Mouse (Mus musculus) CH12.LX (cell line): Measurements from ENCODE around the gene Crlf1. TPM values are rescaled to one million over a fixed set of nuclear protein-coding genes. Genes with fewer than 3 reads are reported as not detected.

Source experiments
- DNase-seq: peaks from one replicate; pipeline ENCODE4 v3.0.0-alpha.2; 2013; ENCODE audit errors: extremely low read depth
- H3K27ac ChIP-seq: 2 replicates; pipeline ENCODE4 v1.5.1; 2012; ENCODE audit warnings: low read depth, mild to moderate bottlenecking, control low read depth, moderate library complexity; ENCODE audit not compliant: insufficient read depth
- H3K27me3 ChIP-seq: replicated peaks from 2 replicates; pipeline ENCODE3; 2012; ENCODE audit warnings: inconsistent platforms
- H3K36me3 ChIP-seq, 2 experiments: replicated peaks in 1 of 2; 2 replicates each; pipeline versions ENCODE3 to v1.6.1; 2012; ENCODE audit warnings: inconsistent platforms in 1 of 2, low read length in 1 of 2, mild to moderate bottlenecking in 1 of 2, mixed read lengths in 1 of 2, moderate library complexity in 1 of 2; ENCODE audit not compliant: control insufficient read depth in 1 of 2, insufficient read depth in 1 of 2
- H3K4me1 ChIP-seq, 2 experiments: 2 replicates each; pipeline ENCODE4 v1.6.1; 2012; ENCODE audit warnings: inconsistent platforms in 1 of 2, moderate library complexity in 1 of 2; ENCODE audit not compliant: insufficient read depth in 2 of 2, control insufficient read depth in 1 of 2
- H3K4me2 ChIP-seq: 2 replicates; pipeline ENCODE4 v1.6.1; 2012; ENCODE audit warnings: low read depth, mild to moderate bottlenecking, control low read depth; ENCODE audit not compliant: poor library complexity, insufficient read depth, severe bottlenecking
- H3K4me3 ChIP-seq, 3 experiments: fragments of 150-350 bp in 1 of 3; sonication (generic) in 1 of 3; replicated peaks in 1 of 3; 2 replicates each; pipeline versions ENCODE3 to v1.5.1; 2011 to 2012; ENCODE audit warnings: low read depth in 2 of 3, low read length in 2 of 3, mild to moderate bottlenecking in 2 of 3, moderate library complexity in 2 of 3, control low read depth in 1 of 3, improper control_type of control experiment in 1 of 3, inconsistent platforms in 1 of 3, mixed read lengths in 1 of 3; ENCODE audit not compliant: poor library complexity in 1 of 3
- H3K79me2 ChIP-seq: replicated peaks from 2 replicates; pipeline ENCODE4 v1.6.1; 2012; ENCODE audit warnings: mild to moderate bottlenecking, moderate library complexity; ENCODE audit not compliant: control insufficient read depth, poor library complexity, insufficient read depth, severe bottlenecking; ENCODE audit errors: extremely low read depth
- H3K9ac ChIP-seq: 2 replicates; pipeline ENCODE4 v1.6.1; 2012; ENCODE audit warnings: low read depth, mild to moderate bottlenecking, control low read depth, moderate library complexity; ENCODE audit not compliant: insufficient read depth
- H3K9me3 ChIP-seq: replicated peaks from 2 replicates; pipeline ENCODE3; 2012; ENCODE audit warnings: low read length, inconsistent platforms, mixed read lengths
- CHD1 ChIP-seq: IDR thresholded peaks from 2 replicates; pipeline ENCODE4 v1.6.1; 2012; ENCODE audit warnings: low read depth, low read length, improper control_type of control experiment, inconsistent platforms
- CTCF ChIP-seq, 2 experiments: IDR thresholded peaks in 1 of 2; conservative IDR thresholded peaks in 1 of 2; 2 replicates each; pipeline ENCODE4 v1.5.1; 2011 to 2012; ENCODE audit warnings: low read depth in 2 of 2, low read length in 2 of 2, improper control_type of control experiment in 1 of 2, inconsistent platforms in 1 of 2, mild to moderate bottlenecking in 1 of 2, moderate library complexity in 1 of 2
- E2F4 ChIP-seq: IDR thresholded peaks from 2 replicates; pipeline ENCODE4 v1.6.1; 2011; ENCODE audit warnings: low read depth, low read length, improper control_type of control experiment; ENCODE audit not compliant: insufficient replicate concordance
- EP300 ChIP-seq: IDR thresholded peaks from 2 replicates; pipeline ENCODE4 v1.6.1; 2011; ENCODE audit warnings: low read length, improper control_type of control experiment
- ETS1 ChIP-seq: conservative IDR thresholded peaks from 2 replicates; pipeline ENCODE4 v1.6.1; 2012; ENCODE audit warnings: low read depth, mild to moderate bottlenecking, inconsistent platforms, low read length, improper control_type of control experiment, moderate library complexity
- HCFC1 ChIP-seq: IDR thresholded peaks from 2 replicates; pipeline ENCODE4 v1.6.1; 2012; ENCODE audit warnings: low read depth, mild to moderate bottlenecking, inconsistent platforms, low read length, improper control_type of control experiment
- JUND ChIP-seq: conservative IDR thresholded peaks from 2 replicates; pipeline ENCODE4 v1.6.1; 2011; ENCODE audit warnings: low read depth, low read length, improper control_type of control experiment
- MEF2A ChIP-seq: IDR thresholded peaks from 2 replicates; pipeline ENCODE4 v1.6.1; 2014; ENCODE audit warnings: low read depth, mild to moderate bottlenecking, inconsistent platforms, low read length, improper control_type of control experiment, borderline replicate concordance
- MXI1 ChIP-seq: IDR thresholded peaks from 2 replicates; pipeline ENCODE4 v1.6.1; 2011; ENCODE audit warnings: mild to moderate bottlenecking, low read depth, low read length, improper control_type of control experiment
- NELFE ChIP-seq: IDR thresholded peaks from 2 replicates; pipeline ENCODE4 v1.6.1; 2011; ENCODE audit warnings: low read depth, low read length, improper control_type of control experiment
- NRF1 ChIP-seq: IDR thresholded peaks from 2 replicates; pipeline ENCODE4 v1.6.1; 2014; ENCODE audit warnings: low read depth, mild to moderate bottlenecking, inconsistent platforms, low read length, improper control_type of control experiment, moderate library complexity
- POLR2AphosphoS2 ChIP-seq: IDR thresholded peaks from 2 replicates; pipeline ENCODE4 v1.6.1; 2011; ENCODE audit warnings: low read depth, low read length, improper control_type of control experiment
- TBP ChIP-seq: conservative IDR thresholded peaks from 2 replicates; pipeline ENCODE4 v1.6.1; 2011; ENCODE audit warnings: low read depth, low read length, improper control_type of control experiment
- USF1 ChIP-seq: IDR thresholded peaks from 2 replicates; pipeline ENCODE4 v1.6.1; 2014; ENCODE audit warnings: low read depth, mild to moderate bottlenecking, inconsistent platforms, low read length, improper control_type of control experiment
- ZC3H11A ChIP-seq: IDR thresholded peaks from 2 replicates; pipeline ENCODE4 v1.6.1; 2012; ENCODE audit warnings: low read depth, mild to moderate bottlenecking, inconsistent platforms, low read length, improper control_type of control experiment
- dilution Hi-C: fragments of 300-500 bp; cut with MboI; formaldehyde crosslinking; loops from 2 replicates; pipeline ENCODE4 v1.14.3; 2020; ENCODE audit warnings: low sequenced_read_pairs; ENCODE audit not compliant: extremely low pct_unique_long_range_greater_than_20kb, extremely low pct_ligation_motif_present
- in situ Hi-C: fragments of 300-500 bp; cut with MboI; formaldehyde crosslinking; loops from 3 replicates; pipeline ENCODE4 v1.14.3; 2019; ENCODE audit warnings: low sequenced_read_pairs, low pct_ligation_motif_present, low pct_unique_long_range_greater_than_20kb, mixed read lengths
- polyA plus RNA-seq: library from polyadenylated mRNA; unstranded; fragments of >175 nt; gene quantifications from 2 replicates; pipeline ENCODE4 v1.2.1, GENCODE M21; 2012; ENCODE audit warnings: low read depth; ENCODE audit not compliant: insufficient read length
- total RNA-seq, 2 experiments: library from RNA; depleted of rRNA; stranded (reverse); fragments of 300-350 nt in 1 of 2; fragments of >200 nt in 1 of 2; gene quantifications; 2 replicates each; pipeline ENCODE4 v1.2.3; 2012 to 2014

Gene Crlf1
- total and polyA plus RNA-seq, 3 experiments, result 0.42 to 1.1 (median 0.44) TPM

DNA sequence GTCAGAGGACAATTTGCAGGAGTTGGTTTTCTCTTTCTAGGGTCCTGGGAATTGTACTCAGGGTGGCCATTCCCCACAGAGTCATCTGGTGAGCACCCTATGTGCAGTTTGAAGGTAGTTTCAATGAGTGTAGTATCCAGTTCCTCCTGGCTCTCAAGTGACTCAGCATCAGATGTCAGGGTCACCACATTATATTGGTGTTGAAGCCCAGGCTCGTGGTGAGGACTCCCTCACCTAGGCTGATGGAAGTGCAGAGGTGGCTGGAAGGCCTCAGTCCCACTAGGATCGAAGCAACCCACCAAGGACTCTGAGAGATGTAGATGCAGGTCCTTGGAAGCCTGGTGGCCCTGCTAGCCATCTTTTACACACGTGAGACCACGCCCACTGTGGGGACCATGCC lies 53.5 kb downstream of the Crlf1 start:
- no peaks in the 10 kb centered on the region for H3K27me3 ChIP-seq
- TF ChIP-seq EP300 (no peak), NRF1 (no peak), ZC3H11A (no peak), E2F4 (no peak), USF1 (no peak), TBP (no peak), ETS1 (no peak), CHD1 (no peak), NELFE (no peak), CTCF (conservative IDR thresholded peaks at IDR 0.05 in 1 of 2, IDR thresholded peaks at IDR 0.05 in 1 of 2; ENCODE audit: low read depth in 2 of 2, low read length in 2 of 2) (no peak), POLR2AphosphoS2 (no peak), MEF2A (no peak), MXI1 (no peak)
- TF ChIP-seq, all 38 proteins: peak for 0
- H3K4me2 ChIP-seq, result no peak overlapping the region
- peaks cover 6 to 46% of the 10 kb centered on the region in 2 experiments; a peak in 3 of 4 replicates for H3K4me1 ChIP-seq
- dilution Hi-C loops (no loop called here), in situ Hi-C loops (loop anchor here (10.0 kb wide), 1 partner anchor 58 kb away; the partner anchor contains the start of gene Ssbp4)
- peaks cover 3 to 61% of the 10 kb centered on the region in 2 experiments for H3K36me3 ChIP-seq
- H3K9me3 ChIP-seq, result no peaks in the 10 kb centered on the region
- no peak overlapping the region for H3K4me3 ChIP-seq
- no peak for DNase-seq
- H3K9ac ChIP-seq, result no peak overlapping the region
- no peak overlapping the region for H3K27ac ChIP-seq
- peaks cover 36% of the 10 kb centered on the region for H3K79me2 ChIP-seq

- Histone ChIP-seq H3K79me2 (peaks cover 26% of the 10 kb centered on the region), H3K27ac (no peak overlapping the region), H3K27me3 (no peaks in the 10 kb centered on the region), H3K4me1 (peaks cover 6 to 43% of the 10 kb centered on the region in 2 experiments; a peak in 3 of 4 replicates), H3K4me2 (no peak overlapping the region), H3K9me3 (no peaks in the 10 kb centered on the region), H3K4me3 (no peak overlapping the region), H3K36me3 (peaks cover 3 to 62% of the 10 kb centered on the region in 2 experiments), H3K9ac (no peak overlapping the region)
- TF ChIP-seq HCFC1 (no peak), NRF1 (no peak), USF1 (no peak), JUND (no peak), TBP (no peak), E2F4 (no peak)
- dilution Hi-C loops, result no loop called here
- no peak for DNase-seq
- in situ Hi-C loops, result loop anchor here (10.0 kb wide), 1 partner anchor 57 kb away; the partner anchor contains the start of gene Ssbp4
Measured at GRCm38 (mm10) chr8:70547762-70548161, 54.8 kb downstream of the Crlf1 start.
